Mouse (Mus musculus) erythroid progenitor cell, adult 5-6 weeks (primary cell): ENCODE measurements around the gene Svop. TPM values are rescaled to one million over a fixed set of nuclear protein-coding genes. Genes with fewer than 3 reads are reported as not detected.
A peak's percentile ranks its signal among the peaks of the same experiment; 100 is the strongest.

Experiments used
- ATAC-seq: replicated peaks from 2 replicates; pipeline ENCODE4 v1.8.0; 2016; ENCODE audit warnings: moderate number of reproducible peaks, mild to moderate bottlenecking, moderate TSS enrichment, inconsistent platforms; ENCODE audit not compliant: poor library complexity, low FRiP score, severe bottlenecking
- total RNA-seq, 2 experiments: library from RNA; stranded (forward) in 1 of 2; stranded (reverse) in 1 of 2; fragments of 150-400 nt in 1 of 2; fragments of 186-747, 209-891 nt in 1 of 2; gene quantifications; 2 replicates each; pipeline versions ENCODE4 v1.2.3 to v1.2.4; 2015 to 2017; ENCODE audit warnings: low replicate concordance in 2 of 2

Gene Svop
- total RNA-seq, 2 experiments from 2014 or later = not detected

- ATAC-seq = no peak
Measured at GRCm38 (mm10) chr5:114113334-114113733, 22.0 kb upstream of the Svop start.

GRCm38 (mm10) chr5:114106391-114106935, 15.1 kb upstream of the Svop start:
- no peak for ATAC-seq

GRCm38 (mm10) chr5:114102807-114103206, 11.4 kb upstream of the Svop start:
- no peak for ATAC-seq

DNA sequence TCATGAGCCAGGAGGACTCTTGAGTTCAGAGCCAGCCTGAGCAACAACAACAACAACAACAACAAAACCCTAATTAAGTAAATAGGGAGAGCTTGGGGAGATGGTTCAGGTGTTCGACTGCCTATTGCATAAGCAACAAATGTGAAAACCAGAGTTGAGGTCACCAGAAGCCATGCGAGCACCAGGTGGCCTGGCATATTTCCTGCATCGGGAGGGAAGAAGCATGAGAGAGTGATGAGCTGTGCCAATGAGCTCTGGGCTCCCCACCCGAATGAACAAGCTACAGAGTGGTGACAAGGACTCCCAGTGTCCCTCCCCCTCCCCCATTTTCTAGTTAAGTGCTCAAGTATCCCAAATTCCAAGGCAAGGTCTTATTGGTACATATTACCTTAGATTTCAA, 10.5 kb upstream of the Svop start:
- no peak for ATAC-seq

- ATAC-seq = no peak
Measured at GRCm38 (mm10) chr5:114100390-114101099, 9.2 kb upstream of the Svop start.

- ATAC-seq = no peak
Measured at GRCm38 (mm10) chr5:114099709-114100389, 8.5 kb upstream of the Svop start.

DNA sequence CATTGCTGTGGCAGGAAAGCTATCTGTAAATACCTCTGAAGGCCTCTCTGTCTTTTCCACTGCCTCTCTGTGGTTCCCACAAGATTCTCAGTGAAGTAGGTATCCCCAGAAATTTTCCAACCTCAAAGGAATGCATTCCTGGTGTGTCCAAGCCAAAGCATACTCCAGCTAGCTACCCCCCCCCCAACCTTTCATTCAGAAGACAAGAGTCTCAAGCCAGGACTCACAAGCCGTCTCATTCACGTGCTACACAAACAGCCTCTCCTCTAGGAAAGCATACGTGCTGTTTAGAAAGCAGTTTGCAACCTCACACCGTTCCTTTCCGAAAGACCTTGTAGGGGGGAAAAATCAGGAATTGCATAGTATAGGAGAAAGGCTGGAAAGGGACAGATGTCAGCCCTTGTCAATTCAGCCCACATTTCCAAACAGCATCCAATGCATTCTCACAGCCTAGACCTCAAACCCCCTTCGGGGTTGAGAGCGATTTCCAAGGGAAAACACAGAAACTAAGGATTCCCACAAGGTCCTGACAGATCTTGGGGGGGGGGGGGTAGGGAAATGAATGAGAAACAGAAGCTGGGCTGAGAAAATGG, 853 bp downstream of the Svop start:
- ATAC-seq = no peak

- ATAC-seq = no peak
Measured at GRCm38 (mm10) chr5:114087875-114088480, 3.4 kb downstream of the Svop start.

- no peak for ATAC-seq
Measured at GRCm38 (mm10) chr5:114085501-114085900, 5.9 kb downstream of the Svop start.

GRCm38 (mm10) chr5:114077009-114077408, 14.4 kb downstream of the Svop start:
- no peak for ATAC-seq

DNA sequence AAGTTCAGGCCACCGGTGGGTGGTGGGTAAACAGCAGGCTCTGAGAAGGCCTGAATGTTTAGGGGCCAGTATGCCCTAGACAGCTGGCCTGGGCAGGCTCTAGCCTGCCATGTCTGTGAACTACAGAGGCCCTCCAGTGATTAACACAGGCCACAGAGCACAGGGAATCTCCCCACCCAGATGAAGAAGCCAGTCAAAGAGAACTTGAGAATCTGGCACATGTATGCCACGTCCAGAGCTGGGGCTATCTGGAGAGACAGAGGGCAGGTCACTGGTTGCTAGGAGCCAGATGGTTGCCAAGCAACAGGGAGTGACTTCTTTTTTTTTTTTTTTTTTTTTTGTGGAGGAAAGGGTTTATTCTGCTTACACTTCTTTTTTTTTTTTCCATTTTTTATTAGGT, 19.1 kb downstream of the Svop start:
- no peak for ATAC-seq

GRCm38 (mm10) chr5:114070858-114071257, 20.5 kb downstream of the Svop start:
- ATAC-seq = no peak

- ATAC-seq = no peak
Measured at GRCm38 (mm10) chr5:114067982-114068381, 23.4 kb downstream of the Svop start.

DNA sequence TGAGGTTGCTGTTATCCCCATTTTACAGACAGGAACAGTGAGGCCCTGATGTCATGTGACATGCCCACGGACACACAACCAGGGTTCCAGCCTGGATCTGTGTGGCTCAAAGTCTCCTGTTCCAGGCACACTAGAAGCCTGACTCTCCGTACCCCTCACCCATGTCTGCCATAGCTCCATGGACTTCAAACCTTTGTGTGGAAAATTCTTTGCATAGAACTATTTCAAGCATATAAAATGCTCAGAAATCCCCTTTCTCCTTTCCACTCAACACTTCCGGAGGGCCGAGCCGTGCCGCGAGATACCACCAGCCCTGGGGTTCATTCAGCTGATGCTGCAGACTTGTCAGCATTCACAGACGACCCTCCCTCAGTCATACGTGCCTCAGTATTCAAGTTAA, 23.8 kb downstream of the Svop start:
- no peak for ATAC-seq

DNA sequence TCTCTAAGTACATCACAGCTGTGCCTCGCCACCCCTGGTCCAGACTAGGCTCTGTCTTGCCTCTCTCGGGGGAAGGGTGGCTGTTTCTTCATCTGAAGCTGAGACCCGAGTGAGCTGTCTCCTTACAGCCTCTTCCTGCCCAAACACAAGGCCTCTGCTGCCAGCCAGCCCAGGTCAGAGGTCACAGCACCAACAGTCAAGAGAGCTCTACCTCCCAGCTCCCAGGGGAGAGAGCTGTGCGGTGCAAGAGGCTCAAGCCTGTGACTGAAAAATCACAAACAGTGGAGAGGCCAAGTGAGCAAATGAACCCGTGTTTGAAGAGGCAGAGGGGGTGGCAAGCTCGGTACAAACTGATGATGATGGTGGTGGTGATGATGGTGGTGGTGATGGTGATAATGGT, 24.8 kb downstream of the Svop start:
- ATAC-seq = no peak

DNA sequence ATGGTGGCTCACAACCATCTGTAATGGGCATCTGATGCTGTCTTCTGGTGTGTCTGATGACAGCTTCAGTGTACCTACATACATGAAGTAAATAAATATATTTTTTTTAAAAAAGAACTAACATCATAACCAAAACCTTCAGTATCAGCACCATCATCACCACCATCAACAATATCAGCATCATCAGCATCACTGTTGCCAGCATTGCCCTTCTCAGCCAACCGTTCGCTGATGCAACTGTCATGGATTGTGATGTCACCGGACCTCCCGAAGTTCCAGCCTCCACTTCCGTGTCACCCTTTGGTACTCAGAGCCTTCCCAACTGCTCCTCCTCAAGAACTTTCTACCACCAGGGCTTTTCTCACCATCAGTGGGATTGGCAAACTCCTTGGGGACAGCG, 26.2 kb downstream of the Svop start, which contains the start of gene Usp30:
Usp30 (plus strand) TSS at position 301 of the 400 bp plus-strand sequence.
- no peak for ATAC-seq

DNA sequence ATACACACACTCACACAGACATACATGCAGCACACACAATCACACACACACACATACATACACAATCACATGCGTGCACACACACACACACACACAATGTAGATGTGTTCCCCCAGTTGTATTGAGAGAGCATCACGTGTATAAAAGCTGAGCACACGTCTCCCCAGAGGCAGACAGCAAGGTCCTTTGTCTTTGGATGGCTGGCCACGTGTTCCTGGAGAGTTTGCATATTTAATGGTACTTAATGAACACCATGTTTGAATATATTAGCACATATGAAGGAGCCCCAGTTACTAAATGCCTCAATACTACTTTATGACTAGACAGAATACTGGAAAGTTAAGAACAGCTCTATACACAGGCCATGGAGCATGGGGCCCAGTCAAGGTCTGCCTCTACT, 27.4 kb downstream of the Svop start:
- no peak for ATAC-seq

GRCm38 (mm10) chr5:114061675-114062074, 29.7 kb downstream of the Svop start:
- no peak for ATAC-seq

DNA sequence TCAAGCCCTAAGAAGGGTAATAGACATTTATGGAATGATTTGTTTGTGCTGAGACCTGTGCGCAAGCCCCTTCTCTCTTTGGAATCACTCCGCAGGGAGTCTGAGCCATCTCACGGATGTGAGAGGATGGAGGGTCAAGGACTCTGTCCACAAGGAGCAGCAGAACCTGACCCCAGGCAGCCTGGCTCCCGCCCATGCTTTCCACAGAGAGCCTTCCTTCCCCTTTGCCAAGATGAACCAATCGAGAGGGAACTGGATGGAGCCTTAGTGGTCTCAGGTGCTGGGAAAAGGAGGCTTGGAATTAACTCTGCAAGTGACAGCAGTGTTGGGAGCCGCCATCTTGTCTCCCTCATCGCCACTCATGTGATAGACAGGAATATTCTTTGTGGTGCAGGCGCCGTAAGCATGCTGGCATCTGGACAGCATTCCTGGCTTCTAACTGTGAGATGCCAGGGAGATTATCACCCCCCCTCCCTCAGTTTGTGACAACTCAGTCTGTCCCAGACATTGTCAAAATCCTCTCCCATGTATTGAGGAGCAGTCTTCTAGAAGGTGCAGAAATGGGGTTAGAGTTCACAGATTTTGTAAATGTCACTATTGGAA, 34.1 kb downstream of the Svop start:
- ATAC-seq = no peak

- ATAC-seq = peak; percentile 77
Measured at GRCm38 (mm10) chr5:114052246-114052761, 39.1 kb downstream of the Svop start.
